Mouse (Mus musculus) E14TG2a.4 (cell line): ENCODE data around the gene Samsn1.
"Not testable (repeated sequence)": the region's sequence is repeated elsewhere in the genome, so short reads cannot be mapped to it uniquely, and the experiment has no call there.

Experiments
- H3K27me3 ChIP-seq: 2 replicates; pipeline ENCODE4 v1.6.1; 2014; ENCODE audit warnings: low read length, control low read depth; ENCODE audit not compliant: insufficient read depth
- H3K36me3 ChIP-seq: 2 replicates; pipeline ENCODE4 v1.6.1; 2014; ENCODE audit warnings: low read length, control low read depth; ENCODE audit not compliant: insufficient read depth
- H3K4me1 ChIP-seq: replicated peaks from 2 replicates; pipeline ENCODE4 v1.6.1; 2014; ENCODE audit warnings: low read depth, low read length, control low read depth
- H3K4me3 ChIP-seq: replicated peaks from 2 replicates; pipeline ENCODE4 v1.5.1; 2014; ENCODE audit warnings: mild to moderate bottlenecking, low read length
- H3K9me3 ChIP-seq: 2 replicates; pipeline ENCODE4 v1.6.1; 2014; ENCODE audit warnings: low read length, control low read depth
- CTCF ChIP-seq: conservative IDR thresholded peaks from 2 replicates; pipeline ENCODE4 v1.5.1; 2014; ENCODE audit warnings: low read length
- NANOG ChIP-seq: IDR thresholded peaks from 2 replicates; pipeline ENCODE4 v1.6.1; 2014; ENCODE audit warnings: borderline replicate concordance, low read length, mixed read lengths
- POU5F1 ChIP-seq: IDR thresholded peaks from 2 replicates; pipeline ENCODE4 v1.6.1; 2014; ENCODE audit warnings: low read length, borderline replicate concordance

The Samsn1 gene

DNA sequence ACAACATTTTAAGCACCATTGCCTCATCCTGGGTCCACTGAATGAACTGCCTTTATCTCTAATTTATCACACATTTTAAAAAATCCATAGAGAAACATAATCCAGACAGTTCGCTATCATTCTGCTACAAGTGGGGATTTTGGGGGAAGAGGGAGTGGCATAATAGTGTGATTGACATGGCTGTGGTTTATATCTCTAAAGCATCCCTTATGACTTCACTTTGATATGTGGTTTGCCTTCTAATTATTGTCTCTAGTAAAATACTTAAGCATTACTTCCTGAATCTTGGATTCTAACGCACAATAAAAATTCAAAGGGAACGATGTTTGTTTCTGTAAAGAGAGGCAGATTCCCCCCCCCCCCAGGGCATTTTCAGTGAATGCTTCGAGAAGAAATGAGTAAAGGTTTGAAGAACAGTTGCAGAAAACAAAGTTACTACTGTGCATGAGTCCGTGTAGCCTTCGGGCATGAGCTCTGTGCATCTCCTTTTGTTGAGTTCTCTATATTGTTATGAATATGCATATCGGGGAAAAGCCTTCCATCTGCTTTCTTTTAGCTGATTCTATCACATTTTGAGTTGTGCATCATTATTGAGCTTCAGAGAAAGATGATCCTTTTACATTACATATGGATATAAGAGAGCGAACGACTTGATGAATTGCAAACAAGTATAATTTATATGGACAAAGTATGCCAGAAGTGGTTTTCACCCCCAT is 168.4 kb downstream of the Samsn1 start:
- H3K27me3 ChIP-seq: no peaks in the 10 kb centered on the region
- no peaks in the 10 kb centered on the region for H3K9me3 ChIP-seq
- no peaks in the 10 kb centered on the region for H3K36me3 ChIP-seq
- H3K4me3 ChIP-seq: no peak overlapping the region
- TF ChIP-seq CTCF (no peak), NANOG (no peak), POU5F1 (no peak)
- H3K4me1 ChIP-seq: no peaks in the 10 kb centered on the region

- TF ChIP-seq POU5F1 (no peak), NANOG (no peak), CTCF (no peak)
- Histone ChIP-seq H3K27me3 (no peaks in the 10 kb centered on the region), H3K9me3 (no peaks in the 10 kb centered on the region), H3K36me3 (no peaks in the 10 kb centered on the region), H3K4me3 (no peak overlapping the region), H3K4me1 (no peaks in the 10 kb centered on the region)
These were observed 169.6 kb downstream of the Samsn1 start for GRCm38 (mm10) chr16:75852485-75852884.

DNA sequence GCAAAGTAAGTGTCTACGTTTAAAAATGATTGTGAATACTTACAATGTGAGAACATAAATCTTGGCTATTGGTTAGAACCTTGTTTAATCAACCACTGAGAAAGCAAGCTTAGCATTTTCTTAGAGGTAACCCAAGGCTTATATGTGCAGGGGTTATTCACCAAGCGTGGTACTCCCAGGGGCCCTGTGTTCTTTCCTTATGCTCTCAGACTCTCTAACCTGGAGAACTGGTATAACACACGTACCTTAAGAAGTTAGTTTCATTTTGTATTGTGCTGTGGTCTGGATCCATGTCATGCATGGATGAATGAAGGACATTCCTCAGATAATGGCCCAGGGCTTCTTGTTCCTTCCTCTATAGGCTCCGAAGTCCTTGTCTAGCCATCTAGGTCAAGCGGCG is 173.0 kb downstream of the Samsn1 start:
- Histone ChIP-seq H3K4me1 (no peaks in the 10 kb centered on the region), H3K9me3 (no peaks in the 10 kb centered on the region), H3K4me3 (no peak overlapping the region), H3K27me3 (no peaks in the 10 kb centered on the region), H3K36me3 (no peaks in the 10 kb centered on the region)
- no peak for TF ChIP-seq NANOG
- no peak for TF ChIP-seq POU5F1
- no peak for TF ChIP-seq CTCF

DNA sequence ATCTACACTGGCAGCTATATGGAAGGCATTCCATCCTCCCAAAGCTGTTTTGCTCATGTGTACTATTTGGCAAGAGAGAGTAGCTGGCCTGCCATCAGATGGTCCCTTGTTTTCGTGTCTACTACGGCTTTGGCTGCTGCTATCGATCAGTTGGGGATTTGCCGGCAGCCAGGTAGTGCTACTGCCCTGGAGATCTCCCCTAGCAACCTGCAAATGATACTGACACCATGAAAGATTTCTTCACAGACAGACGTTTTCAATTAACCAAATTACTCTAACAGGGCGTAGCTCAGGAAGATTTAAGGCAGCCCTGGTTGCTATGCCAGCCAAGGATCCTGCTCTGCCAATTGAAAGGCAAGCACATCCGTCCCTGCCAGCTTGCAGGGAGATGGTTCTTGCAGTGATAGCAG is 178.4 kb downstream of the Samsn1 start:
- no peaks in the 10 kb centered on the region for H3K4me1 ChIP-seq
- no peaks in the 10 kb centered on the region for H3K9me3 ChIP-seq
- TF ChIP-seq CTCF: no peak
- TF ChIP-seq POU5F1: no peak
- no peak for TF ChIP-seq NANOG

GRCm38 (mm10) chr16:75843031-75843430 is 179.1 kb downstream of the Samsn1 start:
- TF ChIP-seq CTCF: no peak
- no peak for TF ChIP-seq POU5F1
- no peak for TF ChIP-seq NANOG
- no peaks in the 10 kb centered on the region for H3K27me3 ChIP-seq
- no peak overlapping the region for H3K4me3 ChIP-seq
- no peaks in the 10 kb centered on the region for H3K9me3 ChIP-seq
- H3K36me3 ChIP-seq: no peaks in the 10 kb centered on the region
- no peaks in the 10 kb centered on the region for H3K4me1 ChIP-seq

More for the DNA sequence above, 178.4 kb downstream of the Samsn1 start:
- Histone ChIP-seq H3K27me3 (no peaks in the 10 kb centered on the region), H3K4me3 (no peak overlapping the region), H3K36me3 (no peaks in the 10 kb centered on the region)

DNA sequence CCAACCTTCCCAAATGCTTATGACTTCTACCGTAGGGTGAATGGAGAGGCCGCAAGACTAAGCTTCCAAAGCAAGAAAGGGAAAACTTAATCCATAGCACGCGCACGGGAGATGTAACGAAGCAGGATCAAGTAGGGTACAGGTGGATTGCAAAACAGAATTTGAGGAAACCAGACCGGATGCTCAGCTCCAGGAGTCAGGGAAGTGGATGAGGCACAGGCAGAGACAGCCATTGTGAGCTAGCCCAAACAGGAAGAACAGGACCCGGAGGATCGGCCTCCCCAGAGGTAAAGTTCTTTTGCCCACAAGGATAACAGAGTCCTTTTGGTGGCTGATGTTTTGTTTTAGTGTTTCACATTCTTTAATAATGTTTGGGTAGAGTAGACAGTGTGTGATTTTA is 179.5 kb downstream of the Samsn1 start:
- H3K4me3 ChIP-seq: no peak overlapping the region
- TF ChIP-seq NANOG: no peak
- TF ChIP-seq POU5F1: no peak
- no peak for TF ChIP-seq CTCF
- H3K9me3 ChIP-seq: no peaks in the 10 kb centered on the region

GRCm38 (mm10) chr16:75837728-75838451 is 184.2 kb downstream of the Samsn1 start:
- Histone ChIP-seq H3K36me3 (no peaks in the 10 kb centered on the region), H3K4me3 (no peak overlapping the region), H3K27me3 (no peaks in the 10 kb centered on the region), H3K9me3 (no peaks in the 10 kb centered on the region), H3K4me1 (no peaks in the 10 kb centered on the region)
- TF ChIP-seq NANOG (no peak), POU5F1 (no peak), CTCF (no peak)

More for the DNA sequence above, 179.5 kb downstream of the Samsn1 start:
- Histone ChIP-seq H3K27me3 (no peaks in the 10 kb centered on the region), H3K36me3 (no peaks in the 10 kb centered on the region), H3K4me1 (no peaks in the 10 kb centered on the region)

DNA sequence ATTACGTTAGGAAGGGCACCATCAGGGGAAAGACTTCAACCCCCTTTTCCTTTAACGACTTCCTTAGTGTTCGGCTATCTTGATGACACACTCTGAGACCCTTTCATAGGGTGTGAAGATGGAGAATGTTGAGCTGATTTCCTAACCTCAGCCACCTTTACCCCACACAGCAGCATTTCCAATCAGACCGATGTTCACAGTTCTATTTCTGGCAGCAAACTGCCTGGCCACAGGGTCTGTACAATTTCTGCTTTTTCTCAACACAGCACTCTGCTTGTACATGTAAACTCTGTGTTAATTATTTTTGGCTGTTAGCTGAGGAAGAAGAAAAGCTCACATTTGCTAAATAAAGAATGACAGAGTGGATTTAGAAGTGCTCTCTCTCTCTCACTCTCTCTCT is 190.7 kb downstream of the Samsn1 start:
- Histone ChIP-seq H3K36me3 (no peaks in the 10 kb centered on the region), H3K4me1 (no peaks in the 10 kb centered on the region)
- no peak for TF ChIP-seq CTCF
- no peak for TF ChIP-seq NANOG
- no peak for TF ChIP-seq POU5F1

DNA sequence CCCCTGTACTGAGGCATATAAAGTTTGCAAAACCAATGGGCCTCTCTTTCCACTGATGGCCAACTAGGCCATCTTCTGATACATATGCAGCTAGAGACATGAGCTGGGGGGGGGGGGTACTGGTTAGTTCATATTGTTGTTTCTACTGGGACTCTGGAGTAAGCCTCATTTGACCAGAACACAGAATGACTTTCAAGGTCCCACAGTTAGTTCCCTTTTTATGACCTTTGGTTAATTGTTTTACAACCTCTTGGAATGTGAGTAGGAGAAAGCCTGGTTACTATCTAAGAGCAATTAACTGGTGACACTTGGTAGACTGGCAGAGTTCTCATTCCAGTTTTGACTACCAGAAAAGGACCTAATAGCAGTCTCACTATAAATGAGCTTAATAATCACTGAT is 195.1 kb downstream of the Samsn1 start:
- not testable (repeated sequence) for H3K4me1 ChIP-seq, H3K36me3 ChIP-seq, H3K4me3 ChIP-seq, H3K9me3 ChIP-seq, H3K27me3 ChIP-seq

More for the DNA sequence above, 190.7 kb downstream of the Samsn1 start:
- H3K27me3 ChIP-seq: no peaks in the 10 kb centered on the region
- no peak overlapping the region for H3K4me3 ChIP-seq
- no peaks in the 10 kb centered on the region for H3K9me3 ChIP-seq
